Mouse (Mus musculus): ENCODE results near the gene Mdc1. TPM values are rescaled to one million over a fixed set of nuclear protein-coding genes. Genes with fewer than 3 reads are reported as not detected.
A peak's percentile ranks its signal among the peaks of the same experiment; 100 is the strongest.
"Not testable (repeated sequence)": the region's sequence is repeated elsewhere in the genome, so short reads cannot be mapped to it uniquely, and the experiment has no call there.

The Mdc1 gene
- polyA plus RNA-seq, 1 experiment from 2014 or later: 27.2 TPM

GRCm38 (mm10) chr17:35836991-35837422, 4.3 kb upstream of the Mdc1 start:
- Histone ChIP-seq H3K4me1 (replicated peaks; ENCODE audit: control insufficient read depth, insufficient read depth, low read length) (peaks cover 18% of the 10 kb centered on the region), H3K36me3 (ENCODE audit: control insufficient read depth, insufficient read depth, low read length) (peaks cover 24% of the 10 kb centered on the region), H3K27ac (ENCODE audit: low read depth, low read length) (peak overlapping the region; percentile 97), H3K9me3 (ENCODE audit: control insufficient read depth, low read length) (no peaks in the 10 kb centered on the region), H3K9ac (ENCODE audit: low read length) (peak overlapping the region; percentile 94), H3K27me3 (ENCODE audit: control insufficient read depth, insufficient read depth, low read length) (no peaks in the 10 kb centered on the region), H3K4me3 (ENCODE audit: low read depth, low read length) (peak overlapping the region; percentile 76), H3K4me2 (ENCODE audit: low read depth, low read length, severe bottlenecking) (peak overlapping the region; percentile 83)
- 1% methylated on average over 23 of the region's 25 CpGs for WGBS
- ATAC-seq (replicated peaks; ENCODE audit: low FRiP score): peak; percentile 42
- DNase-seq (ENCODE audit: low spot score): peak; percentile 98

DNA sequence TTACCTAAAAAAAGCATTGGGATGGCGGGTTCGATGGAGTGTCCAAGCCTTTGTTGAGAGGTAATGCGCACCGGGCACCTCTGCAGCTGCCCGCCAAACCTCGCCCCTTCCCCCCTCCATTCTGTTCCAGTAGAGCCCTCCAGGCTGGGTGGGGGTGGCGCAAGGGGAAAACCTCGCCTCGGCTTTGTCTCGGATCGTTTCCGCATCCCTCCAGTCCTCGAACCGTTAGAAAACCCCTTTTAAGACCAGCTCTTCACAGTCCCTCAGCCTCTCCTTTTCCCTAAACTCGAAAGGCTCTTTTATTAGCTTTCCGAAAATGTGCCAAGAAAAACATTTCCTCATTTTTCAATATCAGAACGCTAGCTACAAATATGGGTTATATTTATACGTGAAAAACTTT, 3.8 kb upstream of the Mdc1 start:
- Histone ChIP-seq H3K27ac (ENCODE audit: low read depth, low read length) (peak overlapping the region; percentile 97), H3K9me3 (ENCODE audit: control insufficient read depth, low read length) (no peaks in the 10 kb centered on the region), H3K4me3 (ENCODE audit: low read depth, low read length) (peak overlapping the region; percentile 76), H3K9ac (ENCODE audit: low read length) (peak overlapping the region; percentile 94), H3K27me3 (ENCODE audit: control insufficient read depth, insufficient read depth, low read length) (no peaks in the 10 kb centered on the region), H3K4me1 (replicated peaks; ENCODE audit: control insufficient read depth, insufficient read depth, low read length) (peaks cover 18% of the 10 kb centered on the region), H3K36me3 (ENCODE audit: control insufficient read depth, insufficient read depth, low read length) (peaks cover 24% of the 10 kb centered on the region), H3K4me2 (ENCODE audit: low read depth, low read length, severe bottlenecking) (peak overlapping the region; percentile 83; the same call in 1 of the 2 replicates)
- ATAC-seq (replicated peaks; ENCODE audit: low FRiP score): peak; percentile 18; the same call in 1 of the 2 replicates
- DNase-seq (ENCODE audit: low spot score): peak; percentile 88
- WGBS: under 1% methylated on average over 18 of the region's 18 CpGs

DNA sequence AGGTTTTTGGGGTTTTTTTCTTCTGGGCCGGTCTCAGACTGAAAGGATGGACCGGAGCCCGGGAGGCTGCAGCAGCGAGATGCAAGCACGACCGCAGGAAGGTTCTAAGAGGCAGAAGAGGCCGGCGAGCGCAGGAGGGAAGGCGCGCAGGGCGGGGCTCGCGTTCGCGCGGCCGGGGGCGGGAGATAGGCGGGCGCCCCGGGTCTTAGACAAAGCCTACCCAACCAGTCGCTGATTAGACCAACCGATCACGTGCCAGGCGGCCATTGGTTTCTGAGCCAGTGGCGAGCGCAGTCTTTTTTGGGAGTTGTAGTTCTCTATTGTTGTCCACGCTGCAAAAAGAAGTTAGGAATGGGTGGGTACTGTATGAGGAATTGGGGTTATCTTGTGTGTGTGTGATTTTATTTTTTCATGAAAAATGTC, 3.2 kb upstream of the Mdc1 start, which contains the start of gene Tubb5:
Gene Tubb5 (minus strand): TSS at position 185 of the 423 bp plus-strand sequence.
- Histone ChIP-seq H3K4me1 (replicated peaks; ENCODE audit: control insufficient read depth, insufficient read depth, low read length) (peaks cover 20% of the 10 kb centered on the region), H3K36me3 (ENCODE audit: control insufficient read depth, insufficient read depth, low read length) (peaks cover 22% of the 10 kb centered on the region), H3K9me3 (ENCODE audit: control insufficient read depth, low read length) (no peaks in the 10 kb centered on the region), H3K27me3 (ENCODE audit: control insufficient read depth, insufficient read depth, low read length) (no peaks in the 10 kb centered on the region), H3K9ac (ENCODE audit: low read length) (peak within 1 kb of the TSS; percentile 94), H3K4me3 (ENCODE audit: low read depth, low read length) (peak within 1 kb of the TSS; percentile 76), H3K27ac (ENCODE audit: low read depth, low read length) (peak within 1 kb of the TSS; percentile 97), H3K4me2 (ENCODE audit: low read depth, low read length, severe bottlenecking) (peak within 1 kb of the TSS; percentile 83)
- DNase-seq (ENCODE audit: low spot score) (peak; percentile 98), ATAC-seq (replicated peaks; ENCODE audit: low FRiP score) (peak; percentile 80)
- under 1% methylated on average over 29 of the region's 29 CpGs for WGBS

- Histone ChIP-seq H3K4me2 (ENCODE audit: low read depth, low read length, severe bottlenecking) (peak overlapping the region; percentile 67), H3K4me1 (replicated peaks; ENCODE audit: control insufficient read depth, insufficient read depth, low read length) (peaks cover 20% of the 10 kb centered on the region), H3K27me3 (ENCODE audit: control insufficient read depth, insufficient read depth, low read length) (no peaks in the 10 kb centered on the region), H3K4me3 (ENCODE audit: low read depth, low read length) (peak overlapping the region; percentile 76), H3K36me3 (ENCODE audit: control insufficient read depth, insufficient read depth, low read length) (peaks cover 20% of the 10 kb centered on the region), H3K9me3 (ENCODE audit: control insufficient read depth, low read length) (no peaks in the 10 kb centered on the region), H3K27ac (ENCODE audit: low read depth, low read length) (peak overlapping the region; percentile 97), H3K9ac (ENCODE audit: low read length) (peak overlapping the region; percentile 94)
- WGBS: 3% methylated on average over 5 of the region's 5 CpGs
- ATAC-seq (replicated peaks; ENCODE audit: low FRiP score) (no peak; the same call in 1 of the 2 replicates), DNase-seq (ENCODE audit: low spot score) (no peak)
Observed at GRCm38 (mm10) chr17:35838570-35838969, 2.7 kb upstream of the Mdc1 start.

- WGBS: 47% methylated on average over 3 of the region's 3 CpGs
- Histone ChIP-seq H3K4me3 (ENCODE audit: low read depth, low read length) (peak overlapping the region; percentile 76), H3K36me3 (ENCODE audit: control insufficient read depth, insufficient read depth, low read length) (peaks cover 18% of the 10 kb centered on the region), H3K4me2 (ENCODE audit: low read depth, low read length, severe bottlenecking) (peak overlapping the region; percentile 67), H3K4me1 (replicated peaks; ENCODE audit: control insufficient read depth, insufficient read depth, low read length) (peaks cover 20% of the 10 kb centered on the region), H3K27ac (ENCODE audit: low read depth, low read length) (peak overlapping the region; percentile 97), H3K9ac (ENCODE audit: low read length) (peak overlapping the region; percentile 94)
- not testable (repeated sequence) for ATAC-seq (replicated peaks; ENCODE audit: low FRiP score); H3K9me3 ChIP-seq (ENCODE audit: control insufficient read depth, low read length); DNase-seq (ENCODE audit: low spot score); H3K27me3 ChIP-seq (ENCODE audit: control insufficient read depth, insufficient read depth, low read length)
Observed at GRCm38 (mm10) chr17:35839002-35839401, 2.3 kb upstream of the Mdc1 start.

- no peak for DNase-seq (ENCODE audit: low spot score)
- Histone ChIP-seq H3K4me2 (ENCODE audit: low read depth, low read length, severe bottlenecking) (peak overlapping the region; percentile 41; the same call in 1 of the 2 replicates), H3K4me1 (replicated peaks; ENCODE audit: control insufficient read depth, insufficient read depth, low read length) (peaks cover 10% of the 10 kb centered on the region), H3K27ac (ENCODE audit: low read depth, low read length) (peak overlapping the region; percentile 57; the same call in 1 of the 2 replicates), H3K27me3 (ENCODE audit: control insufficient read depth, insufficient read depth, low read length) (no peaks in the 10 kb centered on the region), H3K36me3 (ENCODE audit: control insufficient read depth, insufficient read depth, low read length) (peaks cover 11% of the 10 kb centered on the region; the same call in 1 of the 2 replicates), H3K9me3 (ENCODE audit: control insufficient read depth, low read length) (no peaks in the 10 kb centered on the region), H3K4me3 (ENCODE audit: low read depth, low read length) (peak overlapping the region; percentile 42), H3K9ac (ENCODE audit: low read length) (no peak overlapping the region)
- WGBS: 60% methylated on average over 14 of the region's 14 CpGs
- ATAC-seq (replicated peaks; ENCODE audit: low FRiP score): no peak
Observed at GRCm38 (mm10) chr17:35840561-35840960, 754 bp upstream of the Mdc1 start.

DNA sequence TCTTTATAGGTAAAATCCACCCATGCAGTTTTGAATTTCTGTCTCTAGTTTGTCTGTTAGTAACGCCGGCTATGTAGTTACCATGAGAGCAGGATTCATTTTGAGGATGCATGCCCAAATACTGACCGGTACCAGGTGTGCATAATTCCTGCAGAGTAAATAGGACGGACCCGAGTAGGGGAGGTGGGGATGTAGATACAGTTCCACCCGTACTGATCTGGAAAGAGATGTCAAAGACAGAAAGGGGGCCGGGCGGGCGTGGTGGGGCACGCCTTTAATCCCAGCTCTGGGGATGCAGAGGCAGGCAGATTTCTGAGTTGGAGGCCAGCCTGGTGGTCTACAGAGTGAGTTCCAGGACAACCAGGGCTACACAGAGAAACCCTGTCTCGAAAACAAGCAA, 691 bp downstream of the Mdc1 start:
- Histone ChIP-seq H3K27ac (ENCODE audit: low read depth, low read length) (peak overlapping the region; percentile 79), H3K4me3 (ENCODE audit: low read depth, low read length) (peak overlapping the region; percentile 42), H3K4me2 (ENCODE audit: low read depth, low read length, severe bottlenecking) (peak overlapping the region; percentile 48), H3K4me1 (replicated peaks; ENCODE audit: control insufficient read depth, insufficient read depth, low read length) (peaks cover 5% of the 10 kb centered on the region), H3K9me3 (ENCODE audit: control insufficient read depth, low read length) (no peaks in the 10 kb centered on the region), H3K36me3 (ENCODE audit: control insufficient read depth, insufficient read depth, low read length) (peaks cover 7% of the 10 kb centered on the region; the same call in 1 of the 2 replicates), H3K9ac (ENCODE audit: low read length) (peak overlapping the region; percentile 76), H3K27me3 (ENCODE audit: control insufficient read depth, insufficient read depth, low read length) (no peaks in the 10 kb centered on the region)
- DNase-seq (ENCODE audit: low spot score): no peak
- 23% methylated on average over 11 of the region's 11 CpGs for WGBS
- ATAC-seq (replicated peaks; ENCODE audit: low FRiP score): no peak

GRCm38 (mm10) chr17:35843514-35843913, 2.2 kb downstream of the Mdc1 start:
- peaks cover 5% of the 10 kb centered on the region for H3K4me1 ChIP-seq (replicated peaks; ENCODE audit: control insufficient read depth, insufficient read depth, low read length)
- peaks cover 16% of the 10 kb centered on the region; the same call in 1 of the 2 replicates for H3K36me3 ChIP-seq (ENCODE audit: control insufficient read depth, insufficient read depth, low read length)
- WGBS: 95% methylated on average over 3 of the region's 3 CpGs
- H3K9me3 ChIP-seq (ENCODE audit: control insufficient read depth, low read length): no peaks in the 10 kb centered on the region
- no peak for ATAC-seq (replicated peaks; ENCODE audit: low FRiP score)
- no peak for DNase-seq (ENCODE audit: low spot score)
- no peak overlapping the region for H3K9ac ChIP-seq (ENCODE audit: low read length)
- no peak overlapping the region for H3K27ac ChIP-seq (ENCODE audit: low read depth, low read length)
- H3K4me2 ChIP-seq (ENCODE audit: low read depth, low read length, severe bottlenecking): no peak overlapping the region
- no peak overlapping the region for H3K4me3 ChIP-seq (ENCODE audit: low read depth, low read length)
- H3K27me3 ChIP-seq (ENCODE audit: control insufficient read depth, insufficient read depth, low read length): no peaks in the 10 kb centered on the region

- no peaks in the 10 kb centered on the region for H3K27me3 ChIP-seq (ENCODE audit: control insufficient read depth, insufficient read depth, low read length)
- H3K27ac ChIP-seq (ENCODE audit: low read depth, low read length): no peak overlapping the region
- peaks cover 27% of the 10 kb centered on the region; the same call in 1 of the 2 replicates for H3K36me3 ChIP-seq (ENCODE audit: control insufficient read depth, insufficient read depth, low read length)
- H3K9me3 ChIP-seq (ENCODE audit: control insufficient read depth, low read length): no peaks in the 10 kb centered on the region
- no peaks in the 10 kb centered on the region for H3K4me1 ChIP-seq (replicated peaks; ENCODE audit: control insufficient read depth, insufficient read depth, low read length)
- DNase-seq (ENCODE audit: low spot score) (no peak), ATAC-seq (replicated peaks; ENCODE audit: low FRiP score) (no peak)
- no peak overlapping the region for H3K4me3 ChIP-seq (ENCODE audit: low read depth, low read length)
- whole genome bisulfite sequencing: 77% methylated on average over 1 of the region's 1 CpGs
- H3K9ac ChIP-seq (ENCODE audit: low read length): no peak overlapping the region
- H3K4me2 ChIP-seq (ENCODE audit: low read depth, low read length, severe bottlenecking): no peak overlapping the region
Observed at GRCm38 (mm10) chr17:35848112-35848511, 6.8 kb downstream of the Mdc1 start.

All from forebrain, embryonic 11.5 days (tissue).